ENCODE assay signal across 15 mouse cellular contexts in the genomic region with DNA sequence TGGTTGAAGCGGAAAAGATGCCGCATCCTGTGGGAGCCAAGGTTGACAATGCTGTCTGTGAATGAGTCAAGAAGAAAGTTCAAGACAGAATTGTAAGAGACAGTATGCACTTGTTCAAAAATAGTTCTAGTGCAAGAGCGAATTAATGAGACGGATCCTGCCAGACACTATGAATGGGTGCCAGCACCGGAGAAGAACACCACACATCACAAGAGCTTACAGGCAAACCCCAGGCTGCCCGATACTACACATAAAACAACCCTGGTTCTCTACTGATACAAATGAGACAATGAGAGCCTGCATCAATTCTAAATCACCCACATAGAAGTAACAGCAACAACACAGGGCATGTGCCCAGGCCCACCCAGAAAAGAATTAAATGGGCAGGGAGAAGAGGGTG. TPM values are rescaled to one million over a fixed set of nuclear protein-coding genes. Genes with fewer than 3 reads are reported as not detected.
A peak's percentile ranks its signal among the peaks of the same experiment; 100 is the strongest.
DNase-seq lines count a peak whose midpoint lies in the region; ATAC-seq lines count a peak whose summit lies in the region.
"Had no signal": no experiment of that assay in that cellular context is flagged by ENCODE, and none has a peak within 500 bp of the region (broad histone marks: within the 10 kb centered on the region; RNA-seq: fewer than 3 reads in every experiment).

No protein-coding gene starts in this region.

- DNase-seq in frontal cortex, postnatal 25 days (ENCODE audit: low spot score in 2 of 2): no peak
- DNase-seq in layer of hippocampus, postnatal 36 days: peak; percentile 20 to 28
- DNase-seq in layer of hippocampus, postnatal 10 days (ENCODE audit: low spot score in 2 of 2): no peak
- peak; percentile 50 for DNase-seq in brain, adult 2 months (ENCODE audit: low read depth, low spot score)
- no peak for DNase-seq in urinary bladder, adult 2 months (ENCODE audit: low spot score)
- no peak for DNase-seq in ovary, postnatal 36 days (ENCODE audit: low spot score)
- DNase-seq: cerebellum, adult 11-12 months; cerebellum, adult 2 months; cerebellum, adult 9-10 months; cerebellum, postnatal 10 days; cerebellum, postnatal 25 days had no signal

- ATAC-seq in frontal cortex, adult (ENCODE audit: low TSS enrichment): peak; percentile 42; the same call in 1 of the 2 replicates
- ATAC-seq: activated CD4-positive, CD25-positive, alpha-beta regulatory T cell, adult 4 months; forebrain, embryonic 14.5 days; forebrain, embryonic 16.5 days had no signal

RNA-seq across cellular contexts. Expression of a gene that starts 8.0 kb away (rescaled TPM):
- total RNA-seq in layer of hippocampus, postnatal 36 days (2021): 10 to 100 TPM; 28.7 to 41.6 TPM
- 10 to 100 TPM; 57.0 to 61.7 TPM for total RNA-seq in layer of hippocampus, postnatal 10 days (2021)
- polyA plus RNA-seq in urinary bladder, adult 2 months (2012; rRNA removed): 7.3 and 10.0 TPM in 2 replicates

Comparison
In these comparisons a context has a peak if more than half of its experiments do, and no peak if none do; other contexts are left out.
1. DNase-seq: peak in layer of hippocampus, postnatal 36 days (2 of 2) and brain, adult 2 months (single experiment); none in frontal cortex, postnatal 25 days (0 of 2), layer of hippocampus, postnatal 10 days (0 of 2), urinary bladder, adult 2 months (single experiment) and ovary, postnatal 36 days (single experiment).